Mouse (Mus musculus) hindbrain, embryonic 16.5 days (tissue): Measurements from ENCODE around the gene Slc9a1. TPM values are rescaled to one million over a fixed set of nuclear protein-coding genes. Genes with fewer than 3 reads are reported as not detected.

Experiments used
- ATAC-seq: fragments of 200-750 bp; cut with Nextera tagmentation; 2 replicates; pipeline ENCODE4 v1.8.0; 2017; ENCODE audit warnings: moderate TSS enrichment, moderate library complexity
- H3K27ac ChIP-seq: fragments of 300-500 bp; sonication (generic); 2 replicates; pipeline ENCODE4 v1.5.1; 2014; ENCODE audit warnings: low read depth, mild to moderate bottlenecking, control low read depth, low read length, moderate library complexity
- H3K27me3 ChIP-seq: fragments of 300-500 bp; sonication (generic); replicated peaks from 2 replicates; pipeline ENCODE4 v1.6.1; 2014; ENCODE audit warnings: low read length; ENCODE audit not compliant: control insufficient read depth, insufficient read depth
- H3K36me3 ChIP-seq: fragments of 300-500 bp; sonication (generic); 2 replicates; pipeline ENCODE4 v1.6.1; 2014; ENCODE audit warnings: mild to moderate bottlenecking, low read length, moderate library complexity, mixed read lengths; ENCODE audit not compliant: control insufficient read depth, insufficient read depth
- H3K4me1 ChIP-seq: fragments of 300-500 bp; sonication (generic); 2 replicates; pipeline ENCODE4 v1.6.1; 2014; ENCODE audit warnings: low read depth, low read length; ENCODE audit not compliant: control insufficient read depth, insufficient read depth
- H3K4me2 ChIP-seq: fragments of 300-500 bp; sonication (generic); 2 replicates; pipeline ENCODE4 v1.6.1; 2014; ENCODE audit warnings: mild to moderate bottlenecking, low read length, control low read depth, moderate library complexity
- H3K4me3 ChIP-seq: fragments of 300-500 bp; sonication (generic); 2 replicates; pipeline ENCODE4 v1.5.1; 2014; ENCODE audit warnings: mild to moderate bottlenecking, low read length, control low read depth, moderate library complexity
- H3K9ac ChIP-seq: fragments of 300-500 bp; sonication (generic); 2 replicates; pipeline ENCODE4 v1.6.1; 2014; ENCODE audit warnings: low read depth, mild to moderate bottlenecking, control low read depth, low read length, moderate library complexity
- H3K9me3 ChIP-seq: fragments of 300-500 bp; sonication (generic); 2 replicates; pipeline ENCODE4 v1.6.1; 2014; ENCODE audit warnings: mild to moderate bottlenecking, low read length, moderate library complexity; ENCODE audit not compliant: control insufficient read depth
- WGBS: fragments of 180-500 bp; shearing (Covaris S2); extraction: QIAGEN DNeasy Blood & Tissue Kit; methylation state at CpG from one replicate; pipeline ENCODE4 v1.1.7; 2014; 5-methylcytosine and 5-hydroxymethylcytosine counted together
- polyA plus RNA-seq: library from polyadenylated mRNA; unstranded; fragments of >200 nt; fragmentation: Nextera tagmentation; extraction: Ambion mirVana; gene quantifications from 2 replicates; pipeline ENCODE4 v1.2.1, GENCODE M21; 2015

Slc9a1 gene
- polyA plus RNA-seq, 1 experiment from 2014 or later = 9.8 TPM

- H3K27ac ChIP-seq = peak overlapping the region; percentile 59; the same call in 1 of the 2 replicates
Observed at GRCm38 (mm10) chr4:133407114-133407787, 37.7 kb downstream of the Slc9a1 start.

GRCm38 (mm10) chr4:133408006-133408405 lies 38.5 kb downstream of the Slc9a1 start:
- Histone ChIP-seq H3K4me3 (no peak overlapping the region), H3K36me3 (no peaks in the 10 kb centered on the region), H3K9me3 (no peaks in the 10 kb centered on the region), H3K4me2 (no peak overlapping the region), H3K4me1 (peaks cover 15% of the 10 kb centered on the region), H3K27ac (peak overlapping the region; percentile 59; the same call in 1 of the 2 replicates), H3K9ac (no peak overlapping the region), H3K27me3 (no peaks in the 10 kb centered on the region)
- ATAC-seq = peak; percentile 72
- 45% methylated on average over 7 of the region's 7 CpGs for WGBS

More at GRCm38 (mm10) chr4:133407114-133407787, 37.7 kb downstream of the Slc9a1 start:
- Histone ChIP-seq H3K9ac (no peak overlapping the region), H3K36me3 (no peaks in the 10 kb centered on the region), H3K4me2 (no peak overlapping the region), H3K27me3 (no peaks in the 10 kb centered on the region), H3K9me3 (no peaks in the 10 kb centered on the region), H3K4me1 (peaks cover 15% of the 10 kb centered on the region), H3K4me3 (no peak overlapping the region)
- peak; percentile 65 for ATAC-seq
- 70% methylated on average over 6 of the region's 6 CpGs for WGBS

- no peak overlapping the region for H3K4me3 ChIP-seq
- 91% methylated on average over 14 of the region's 14 CpGs for WGBS
- no peaks in the 10 kb centered on the region for H3K36me3 ChIP-seq
- ATAC-seq = no peak
- peaks cover 15% of the 10 kb centered on the region for H3K4me1 ChIP-seq
- H3K27me3 ChIP-seq = no peaks in the 10 kb centered on the region
- H3K9me3 ChIP-seq = no peaks in the 10 kb centered on the region
- no peak overlapping the region for H3K4me2 ChIP-seq
- no peak overlapping the region for H3K27ac ChIP-seq
- H3K9ac ChIP-seq = no peak overlapping the region
Observed at GRCm38 (mm10) chr4:133410994-133411393, 41.5 kb downstream of the Slc9a1 start.

DNA sequence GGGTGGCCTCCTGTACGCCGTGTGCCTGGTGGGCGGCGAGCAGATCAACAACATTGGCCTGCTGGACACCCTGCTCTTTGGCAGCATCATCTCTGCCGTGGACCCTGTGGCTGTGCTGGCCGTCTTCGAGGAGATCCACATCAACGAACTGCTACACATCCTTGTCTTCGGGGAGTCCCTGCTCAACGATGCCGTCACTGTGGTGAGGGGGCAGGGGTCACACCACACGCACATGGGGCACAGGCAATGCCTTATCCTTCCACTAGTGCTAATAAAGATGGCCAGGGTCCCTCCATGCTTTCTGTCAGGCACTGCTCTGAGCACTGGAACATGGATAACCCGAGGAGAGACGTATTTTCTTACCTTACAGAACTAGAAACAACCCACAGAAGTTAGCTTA lies 42.6 kb downstream of the Slc9a1 start:
- WGBS = 79% methylated on average over 14 of the region's 14 CpGs

DNA sequence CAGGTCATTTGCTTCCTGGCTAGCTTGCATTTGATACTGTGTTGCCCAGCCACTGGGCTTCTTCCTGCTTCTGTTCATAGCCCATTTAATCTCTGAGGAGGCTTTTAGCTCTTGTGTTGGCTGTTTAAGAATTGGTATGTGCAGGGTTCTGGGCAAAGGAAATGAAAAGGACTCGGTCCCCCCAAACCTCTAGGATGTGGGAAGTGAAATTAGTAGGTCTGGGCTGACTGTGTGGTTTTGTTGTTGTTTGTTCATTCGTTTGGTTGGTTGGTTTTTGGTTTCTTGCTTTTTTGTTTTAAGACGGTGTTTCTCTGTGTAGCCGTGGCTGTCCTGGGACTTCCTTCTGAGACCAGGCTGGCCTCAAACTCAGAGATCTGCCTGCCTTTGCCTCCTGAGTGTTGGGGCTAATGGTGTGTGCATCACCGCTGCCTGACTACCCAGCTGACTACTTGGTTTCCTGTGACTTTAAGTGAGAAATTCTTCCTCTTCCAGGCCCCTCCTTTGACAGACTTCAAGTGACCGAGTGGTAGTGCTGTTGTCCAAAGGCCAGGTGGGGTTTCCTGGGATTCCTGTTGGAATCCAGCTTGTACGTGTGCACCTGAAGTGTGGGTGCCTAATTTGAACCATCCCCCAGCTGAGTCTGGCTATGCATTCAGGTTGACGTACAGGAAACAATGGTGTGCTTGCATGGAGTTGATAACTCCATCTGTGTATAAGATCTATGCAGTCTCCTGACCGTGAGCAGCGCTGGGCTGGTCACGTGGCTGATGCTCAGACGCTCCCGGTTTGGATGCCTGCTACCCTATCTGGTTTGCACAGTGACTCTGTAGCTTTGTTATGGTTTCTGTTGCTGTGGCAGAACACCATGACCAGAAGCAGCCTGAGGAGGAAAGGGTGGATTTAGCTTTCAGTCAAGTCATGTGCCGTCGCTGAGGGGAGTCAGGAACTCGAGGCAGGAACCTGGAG lies 43.4 kb downstream of the Slc9a1 start:
- Histone ChIP-seq H3K9me3 (no peaks in the 10 kb centered on the region), H3K9ac (no peak overlapping the region), H3K27ac (no peak overlapping the region), H3K27me3 (no peaks in the 10 kb centered on the region), H3K36me3 (no peaks in the 10 kb centered on the region; the same call in 1 of the 2 replicates), H3K4me2 (no peak overlapping the region), H3K4me3 (no peak overlapping the region), H3K4me1 (peaks cover 6% of the 10 kb centered on the region)
- no peak for ATAC-seq
- 95% methylated on average over 16 of the region's 16 CpGs for WGBS

More for the DNA sequence above, 42.6 kb downstream of the Slc9a1 start:
- H3K27ac ChIP-seq = no peak overlapping the region
- H3K27me3 ChIP-seq = no peaks in the 10 kb centered on the region
- H3K9ac ChIP-seq = no peak overlapping the region
- H3K9me3 ChIP-seq = no peaks in the 10 kb centered on the region
- H3K4me3 ChIP-seq = no peak overlapping the region
- ATAC-seq = no peak
- no peaks in the 10 kb centered on the region; the same call in 1 of the 2 replicates for H3K36me3 ChIP-seq
- H3K4me2 ChIP-seq = no peak overlapping the region
- H3K4me1 ChIP-seq = peaks cover 14% of the 10 kb centered on the region

DNA sequence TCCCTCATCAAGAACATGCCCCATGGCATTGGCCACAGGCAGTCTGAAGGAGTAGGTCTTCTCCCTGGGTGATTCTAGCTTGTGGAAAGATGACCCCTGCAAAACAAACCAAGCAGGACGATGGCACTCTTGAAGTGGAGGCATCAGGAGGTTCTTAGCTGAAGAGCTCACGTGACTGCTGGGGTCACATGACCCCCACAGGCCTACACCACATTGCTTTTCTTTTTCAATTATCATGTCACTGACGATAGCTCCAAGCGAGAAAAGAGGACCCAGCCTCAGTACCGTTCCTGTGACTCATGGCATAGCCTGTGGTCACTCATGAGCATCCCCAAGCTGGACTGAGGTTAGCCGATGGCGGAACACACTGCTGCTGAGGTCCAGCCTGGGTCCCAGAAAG lies 44.1 kb downstream of the Slc9a1 start:
- no peak overlapping the region for H3K4me2 ChIP-seq
- no peaks in the 10 kb centered on the region for H3K9me3 ChIP-seq
- no peak for ATAC-seq
- no peak overlapping the region for H3K4me3 ChIP-seq
- no peaks in the 10 kb centered on the region for H3K27me3 ChIP-seq
- 94% methylated on average over 7 of the region's 7 CpGs for WGBS
- no peak overlapping the region for H3K27ac ChIP-seq
- H3K4me1 ChIP-seq = no peaks in the 10 kb centered on the region
- H3K36me3 ChIP-seq = no peaks in the 10 kb centered on the region; the same call in 1 of the 2 replicates
- H3K9ac ChIP-seq = no peak overlapping the region

GRCm38 (mm10) chr4:133414920-133415319 lies 45.4 kb downstream of the Slc9a1 start:
- H3K27ac ChIP-seq = no peak overlapping the region
- no peaks in the 10 kb centered on the region for H3K4me1 ChIP-seq
- no peaks in the 10 kb centered on the region for H3K27me3 ChIP-seq
- H3K9me3 ChIP-seq = no peaks in the 10 kb centered on the region
- no peaks in the 10 kb centered on the region; the same call in 1 of the 2 replicates for H3K36me3 ChIP-seq
- no peak overlapping the region for H3K9ac ChIP-seq
- H3K4me2 ChIP-seq = no peak overlapping the region
- WGBS = 54% methylated on average over 4 of the region's 4 CpGs
- ATAC-seq = no peak
- no peak overlapping the region for H3K4me3 ChIP-seq

GRCm38 (mm10) chr4:133419312-133420004 lies 50.0 kb downstream of the Slc9a1 start:
- Histone ChIP-seq H3K27me3 (no peaks in the 10 kb centered on the region), H3K4me2 (no peak overlapping the region), H3K9ac (no peak overlapping the region), H3K36me3 (peaks cover 9% of the 10 kb centered on the region; the same call in 1 of the 2 replicates), H3K4me3 (no peak overlapping the region), H3K9me3 (no peaks in the 10 kb centered on the region), H3K27ac (no peak overlapping the region), H3K4me1 (no peaks in the 10 kb centered on the region)
- no peak for ATAC-seq
- WGBS = 67% methylated on average over 14 of the region's 14 CpGs
